Mouse (Mus musculus): ENCODE results near the gene Msn. TPM values are rescaled to one million over a fixed set of nuclear protein-coding genes. Genes with fewer than 3 reads are reported as not detected.

Msn gene
- total RNA-seq (2021), result 10 to 100 TPM; 18.6 to 20.2 TPM
- long read RNA-seq, experiment 1, transcript Msn-201 (13 exons, 3,842 nt), result major isoform, 44 of 53 reads
- long read RNA-seq, experiment 1, partial matches to known transcripts, result 6 of 53 reads
- long read RNA-seq, experiment 1, other reads (novel, unspliced or antisense), result 2 of 53 reads
- long read RNA-seq, experiment 2, transcript Msn-201 (13 exons, 3,842 nt), result major isoform, 15 of 17 reads
- long read RNA-seq, experiment 2, partial matches to known transcripts, result 1 of 17 reads
- long read RNA-seq, experiment 2, other reads (novel, unspliced or antisense), result 0 of 17 reads

DNA sequence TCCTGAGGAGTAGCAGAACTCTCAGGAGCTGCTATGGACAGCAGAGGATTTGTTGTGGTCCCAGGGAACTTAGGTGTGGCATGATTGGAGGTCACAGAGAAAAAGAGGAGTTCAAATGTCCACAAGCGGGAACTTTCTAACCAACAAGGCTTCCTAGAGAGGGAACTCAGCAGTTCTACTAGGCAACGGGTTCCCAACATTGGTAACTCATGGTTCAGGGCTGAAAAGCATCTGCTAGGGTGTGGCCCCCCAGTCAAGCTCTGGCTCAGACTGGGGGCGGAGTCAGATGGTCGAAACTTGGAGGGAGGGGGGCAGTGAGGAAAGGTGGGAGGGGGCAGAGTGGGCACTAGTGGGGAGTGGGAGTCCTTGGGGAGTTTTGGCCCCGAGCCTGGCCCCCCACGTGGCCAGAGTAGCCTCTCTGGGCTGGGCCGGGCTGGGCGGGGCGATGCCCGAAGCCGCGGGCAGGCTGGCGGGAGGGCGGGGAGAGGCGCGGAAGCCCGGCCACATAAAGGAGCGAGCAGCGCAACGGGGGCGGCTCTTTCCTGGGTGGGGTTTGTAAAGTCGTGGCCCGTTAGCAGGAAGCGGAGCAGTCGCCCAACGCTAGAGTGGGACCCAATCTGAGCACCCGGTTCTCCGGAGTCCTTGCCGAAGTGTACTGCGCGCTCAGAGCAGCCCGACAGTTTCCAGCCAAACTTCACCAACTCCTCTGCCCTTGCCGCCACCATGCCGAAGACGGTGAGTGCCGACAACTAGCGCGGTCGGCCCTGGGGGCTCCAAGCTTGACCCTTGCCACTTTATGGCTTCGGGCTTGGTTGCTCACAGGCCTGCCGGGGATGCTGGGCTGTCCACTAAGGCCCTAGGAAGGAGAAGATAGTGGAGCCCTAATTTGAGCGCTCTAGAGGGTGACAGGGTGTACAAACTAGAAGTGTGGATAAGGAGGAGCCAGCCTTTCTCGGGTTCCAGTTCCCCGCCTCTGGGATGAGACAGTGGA is at the start of gene Msn:
Msn (plus strand) TSS at position 534 of the 991 bp plus-strand sequence.
- DNase-seq (ENCODE audit: low spot score in 2 of 2), result peak in 1 of 2 experiments; percentile 6

DNA sequence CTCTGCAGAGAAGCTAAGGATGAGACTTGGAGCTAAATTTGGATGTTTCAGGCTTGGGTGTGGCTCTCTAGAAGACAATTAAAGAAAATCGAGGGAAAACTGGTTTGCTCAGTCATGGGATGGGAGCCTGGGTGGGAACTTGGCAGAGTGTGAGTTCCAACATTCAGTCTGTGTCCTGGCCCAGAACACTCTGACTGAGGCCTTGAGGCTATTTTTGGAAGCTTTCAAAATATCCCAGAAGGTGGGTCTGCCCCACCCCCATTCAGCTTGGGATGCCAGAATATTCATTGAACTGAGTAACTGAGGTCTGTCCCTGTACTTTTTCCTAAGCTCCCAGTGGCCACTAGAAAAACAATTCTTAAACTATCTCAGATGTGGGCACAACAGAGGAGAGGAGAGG is 43.0 kb upstream of the Msn start:
- DNase-seq (ENCODE audit: low spot score in 2 of 2), result no peak

DNA sequence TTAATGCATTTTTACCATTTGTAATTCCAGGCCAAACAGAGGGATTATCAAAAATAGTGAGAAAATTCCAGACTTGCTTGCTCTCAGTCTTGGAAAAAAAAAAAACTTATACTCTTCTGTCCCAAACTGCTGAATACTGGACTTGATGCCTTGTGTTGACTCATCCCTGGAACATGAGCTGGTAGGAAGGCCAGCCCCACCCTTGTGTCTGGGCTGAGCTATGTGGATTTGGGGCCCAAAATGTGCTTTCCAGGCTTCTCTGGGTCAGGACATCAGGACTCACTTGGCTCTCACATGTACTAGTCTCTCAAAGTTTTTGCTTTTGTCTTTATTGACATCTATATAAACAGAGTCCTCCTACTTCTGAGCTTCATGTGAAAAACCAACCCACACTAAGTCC is 18.1 kb upstream of the Msn start:
- no peak for DNase-seq (ENCODE audit: low spot score in 2 of 2)

DNA sequence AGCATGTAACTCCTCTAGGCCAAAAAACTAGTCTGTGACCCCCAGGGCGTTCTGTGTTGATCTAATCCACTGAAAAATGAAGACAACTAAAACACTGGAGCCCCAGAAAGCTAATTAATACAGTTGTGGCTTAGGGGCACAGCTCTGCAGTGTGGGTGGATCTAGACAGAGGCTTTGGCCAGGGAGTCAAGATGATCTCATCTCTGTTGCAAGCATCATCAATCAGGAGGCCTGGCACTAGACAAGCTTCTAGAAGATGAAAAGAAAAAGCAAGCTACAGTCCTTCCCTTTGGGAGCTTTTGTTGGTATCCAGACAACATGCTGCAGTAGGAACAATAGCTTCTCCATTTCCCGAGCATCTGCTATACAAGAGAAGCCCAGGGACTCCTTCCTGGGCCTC is 9.6 kb upstream of the Msn start:
- DNase-seq (ENCODE audit: low spot score in 2 of 2), result no peak

DNA sequence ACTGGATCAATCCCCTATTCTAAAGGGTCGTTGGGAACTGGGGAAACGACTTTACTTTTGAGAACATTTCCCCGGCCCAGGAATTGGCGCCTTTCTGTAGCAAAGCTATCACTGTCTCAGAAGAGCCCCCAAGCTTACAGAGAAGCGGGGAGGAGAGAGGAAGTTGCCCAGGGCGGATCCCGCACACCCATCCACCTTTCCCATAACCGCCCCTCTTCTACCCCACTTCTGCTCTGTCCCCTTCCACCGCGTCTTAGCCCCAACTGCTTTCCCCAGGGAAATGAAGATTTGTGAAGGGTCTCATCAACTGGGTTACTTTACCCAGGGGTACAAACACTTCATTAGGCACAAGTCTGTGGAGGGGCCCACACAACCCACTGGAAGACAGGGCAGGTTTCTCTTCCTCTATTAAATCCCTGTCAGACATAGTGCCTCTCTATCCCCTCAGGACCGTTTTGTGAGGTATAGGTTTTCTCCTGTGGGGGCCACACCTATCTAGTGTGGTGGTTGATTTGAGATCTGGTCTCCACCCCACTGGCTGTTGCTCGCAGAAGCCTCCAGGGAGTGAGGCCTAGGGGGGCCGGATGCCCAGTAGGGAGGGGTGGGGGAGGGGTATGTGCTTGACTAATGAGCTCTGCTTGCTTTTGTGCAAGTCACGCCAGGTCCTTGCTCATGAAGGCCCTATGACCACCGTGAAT is 820 bp downstream of the Msn start:
- no peak for DNase-seq (ENCODE audit: low spot score in 2 of 2)

DNA sequence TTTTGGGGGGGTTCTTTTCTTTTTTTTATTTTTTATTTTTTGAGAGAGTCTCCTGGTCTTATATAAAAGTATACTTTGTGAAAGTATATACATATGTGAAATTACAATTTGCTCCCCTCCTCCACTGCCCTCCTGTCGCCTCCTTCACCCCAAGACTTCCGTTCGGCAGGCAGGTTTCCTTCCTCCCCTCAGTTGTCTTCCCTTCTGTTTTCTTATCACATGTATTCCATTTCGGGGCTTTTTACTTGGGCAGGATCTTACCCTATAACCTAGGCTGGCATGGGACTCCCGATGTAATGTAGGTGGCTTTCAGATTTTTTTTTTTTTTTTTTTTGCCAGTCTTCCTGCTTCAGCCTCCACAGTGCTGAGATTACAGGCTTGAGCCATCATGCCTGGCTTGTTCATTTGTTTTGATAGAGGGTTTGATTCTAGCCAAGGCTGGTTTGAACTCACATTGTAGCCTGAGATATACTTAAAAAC is 1.7 kb downstream of the Msn start:
- no peak for DNase-seq (ENCODE audit: low spot score in 2 of 2)

DNA sequence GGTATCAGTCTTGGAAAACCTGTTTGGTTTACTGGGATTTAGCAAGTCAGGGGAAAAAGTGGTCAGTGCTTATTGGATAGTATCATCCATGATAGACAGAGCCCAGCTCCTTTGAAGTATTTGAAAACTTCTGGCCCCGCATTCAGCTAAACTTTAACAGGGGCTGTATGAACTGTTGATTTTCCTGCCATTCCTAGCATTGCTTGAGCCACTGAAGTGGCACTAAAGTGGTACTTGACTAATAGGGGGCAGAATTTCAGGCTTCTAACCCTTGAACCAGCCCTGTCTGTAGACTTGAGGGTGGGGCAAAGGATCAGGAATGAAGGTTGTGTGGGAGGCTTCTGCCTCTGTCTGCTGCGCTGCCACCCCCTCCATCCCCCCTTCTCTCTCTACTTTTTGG is 3.2 kb downstream of the Msn start:
- no peak for DNase-seq (ENCODE audit: low spot score in 2 of 2)

DNA sequence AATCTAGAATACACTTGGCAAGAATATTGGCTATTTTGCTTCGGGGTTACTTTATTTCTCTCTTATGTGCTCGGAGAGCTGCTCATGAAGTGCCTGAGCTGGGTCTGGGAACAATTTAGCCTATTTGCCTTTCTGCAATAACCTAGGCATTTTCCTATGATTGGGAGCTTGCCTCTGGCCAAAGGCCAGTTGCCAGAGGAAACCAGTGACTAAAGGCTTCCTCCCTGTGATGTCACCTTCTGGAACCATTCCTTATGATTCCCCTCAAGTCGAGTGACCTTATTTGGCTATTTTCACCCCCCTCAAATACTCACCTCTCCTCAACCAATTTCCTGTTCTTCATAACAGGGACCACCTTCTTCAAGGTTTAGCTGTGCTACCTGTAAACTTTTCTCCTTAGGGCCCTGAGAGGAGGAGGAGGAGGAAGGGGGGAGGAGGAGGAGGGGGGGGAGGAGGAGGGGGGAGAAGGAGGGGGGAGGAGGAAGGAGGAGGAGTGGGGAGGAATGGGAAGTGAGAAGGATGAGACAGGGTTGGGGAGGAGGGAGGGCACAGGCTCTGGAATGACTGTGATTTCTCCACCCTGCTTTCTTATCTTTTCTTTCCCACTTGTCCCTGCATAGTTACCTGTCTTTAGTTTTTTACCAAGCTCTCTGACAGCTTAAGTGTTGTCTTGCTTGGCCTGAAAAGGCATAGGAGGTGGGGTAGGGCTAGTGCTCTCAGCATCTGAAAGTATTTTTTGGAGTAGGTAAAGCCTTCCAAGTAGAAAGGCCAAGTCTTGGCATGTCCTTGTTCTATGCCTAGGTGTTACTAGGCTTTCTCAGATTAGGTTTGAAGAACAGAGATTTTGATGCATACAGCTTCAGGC is 11.8 kb downstream of the Msn start:
- DNase-seq (ENCODE audit: low spot score in 2 of 2), result no peak

DNA sequence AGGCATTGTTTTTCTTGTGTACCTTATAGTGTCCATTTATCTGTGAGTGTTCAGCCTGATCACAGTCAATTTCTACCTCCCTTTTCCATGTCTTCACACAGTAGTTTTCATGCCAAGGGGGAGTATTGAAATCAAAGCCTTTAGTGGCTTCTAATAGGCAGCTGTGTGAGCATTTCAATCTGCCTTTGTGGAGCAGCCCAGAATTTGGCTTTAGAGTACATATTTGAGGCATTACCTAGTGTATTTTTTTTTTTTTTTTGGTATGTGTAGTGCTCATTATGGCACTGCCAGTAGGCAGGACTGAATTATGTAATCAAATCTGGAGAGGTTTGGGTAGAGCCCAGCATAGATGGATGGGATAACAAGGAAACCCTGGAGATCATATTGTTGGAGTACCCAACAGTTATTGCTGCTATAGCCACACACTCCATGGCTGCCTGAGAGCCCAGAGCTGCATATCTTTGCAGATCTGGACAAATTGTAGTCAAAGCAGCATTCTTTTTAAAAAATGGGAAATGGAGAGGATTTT is 17.3 kb downstream of the Msn start:
- no peak for DNase-seq (ENCODE audit: low spot score in 2 of 2)

DNA sequence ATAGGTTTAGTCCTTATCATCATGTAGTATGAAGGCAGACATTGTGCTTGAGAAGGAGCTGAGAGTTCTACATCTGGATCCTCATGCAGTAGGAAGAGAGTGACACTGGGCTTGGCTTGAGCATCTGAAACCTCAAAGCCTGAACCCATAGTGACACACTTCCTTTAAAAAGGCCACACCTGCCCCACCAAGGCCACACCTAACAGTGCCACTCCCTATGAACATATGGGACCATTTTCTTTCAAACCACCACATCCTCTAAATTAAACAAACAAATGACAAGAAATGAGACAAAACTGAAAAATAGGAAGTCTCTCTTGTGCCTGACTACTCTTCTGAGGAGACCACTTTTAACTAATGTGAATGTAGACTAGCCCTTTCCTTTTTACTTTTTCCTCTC is 19.7 kb downstream of the Msn start:
- no peak for DNase-seq (ENCODE audit: low spot score in 2 of 2)

DNA sequence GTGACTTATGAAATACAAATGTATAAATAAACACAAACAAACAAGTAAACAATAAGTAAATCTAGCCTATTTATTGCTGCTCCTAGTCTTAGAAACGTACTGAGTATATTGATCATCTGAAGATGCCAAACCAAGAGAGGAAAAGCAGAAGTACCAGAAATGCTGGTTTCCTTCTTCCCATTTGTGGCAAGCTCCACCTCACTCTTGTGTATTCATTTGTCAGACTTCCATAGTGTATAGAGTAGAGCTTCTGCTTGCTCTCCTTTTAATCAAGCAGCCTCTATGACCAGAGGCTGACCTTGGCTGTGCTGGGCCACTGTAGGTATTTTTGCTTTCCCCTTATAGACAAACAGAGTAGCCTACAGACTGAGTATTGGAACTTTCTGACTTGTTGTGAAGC is 21.5 kb downstream of the Msn start:
- no peak for DNase-seq (ENCODE audit: low spot score in 2 of 2)

DNA sequence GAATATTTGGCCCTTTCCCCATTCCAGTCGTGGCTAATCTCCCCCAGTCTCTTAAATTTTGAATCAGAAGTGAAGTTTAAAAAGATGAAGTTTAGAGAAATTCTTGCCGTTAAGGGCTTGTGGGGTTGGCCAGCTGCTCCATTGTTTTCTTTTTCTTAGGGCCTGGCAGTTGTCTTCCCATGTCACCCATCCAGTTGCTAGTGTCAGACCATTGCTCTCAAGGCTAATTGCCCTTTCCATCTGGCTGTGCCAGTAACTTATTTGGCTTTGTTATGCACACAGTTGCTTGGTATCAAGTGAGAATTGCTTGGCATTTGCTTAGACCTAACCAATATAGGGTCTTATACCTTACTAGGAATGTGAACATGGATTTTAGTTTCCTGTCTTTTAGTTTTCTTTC is 24.2 kb downstream of the Msn start:
- DNase-seq (ENCODE audit: low spot score in 2 of 2), result no peak

DNA sequence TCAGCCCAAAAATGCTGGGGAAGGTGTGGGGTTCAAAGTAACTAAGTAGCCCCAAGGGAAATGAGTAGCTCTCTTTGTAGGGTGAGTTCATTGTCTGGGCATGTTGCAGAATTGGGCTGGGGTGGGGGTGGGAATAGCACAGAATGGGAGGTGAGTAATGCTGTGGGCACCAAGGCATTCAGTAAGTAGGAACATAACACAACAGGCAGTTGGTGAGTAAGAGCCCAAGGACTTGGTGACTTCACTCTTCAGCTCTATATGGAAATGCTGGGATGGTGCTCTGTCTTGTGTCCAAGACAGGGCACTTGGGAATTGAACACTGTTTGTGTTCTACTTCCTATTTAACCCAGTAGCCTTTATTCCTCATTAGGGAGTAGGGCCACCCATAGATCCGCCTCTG is 26.1 kb downstream of the Msn start:
- no peak for DNase-seq (ENCODE audit: low spot score in 2 of 2)

DNA sequence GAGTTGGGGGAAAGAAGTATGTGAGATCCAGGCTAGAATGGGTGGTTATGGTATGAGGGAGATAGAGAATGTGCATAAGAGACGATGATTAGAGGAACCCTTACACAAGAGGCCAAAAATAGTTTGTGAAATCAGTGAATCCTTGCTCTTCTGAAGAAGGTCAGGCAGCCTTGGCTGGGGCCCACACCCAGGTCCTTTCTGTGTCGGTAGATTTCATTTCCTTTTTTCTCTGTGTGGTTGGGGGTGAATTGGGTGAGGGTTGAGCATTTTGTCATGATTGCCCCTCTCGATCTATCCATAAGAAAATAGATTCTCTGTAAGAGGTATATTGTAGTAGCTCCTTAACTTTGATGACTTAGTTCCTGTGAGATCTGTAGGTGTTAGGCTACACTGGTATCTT is 31.0 kb downstream of the Msn start:
- DNase-seq (ENCODE audit: low spot score in 2 of 2), result no peak

DNA sequence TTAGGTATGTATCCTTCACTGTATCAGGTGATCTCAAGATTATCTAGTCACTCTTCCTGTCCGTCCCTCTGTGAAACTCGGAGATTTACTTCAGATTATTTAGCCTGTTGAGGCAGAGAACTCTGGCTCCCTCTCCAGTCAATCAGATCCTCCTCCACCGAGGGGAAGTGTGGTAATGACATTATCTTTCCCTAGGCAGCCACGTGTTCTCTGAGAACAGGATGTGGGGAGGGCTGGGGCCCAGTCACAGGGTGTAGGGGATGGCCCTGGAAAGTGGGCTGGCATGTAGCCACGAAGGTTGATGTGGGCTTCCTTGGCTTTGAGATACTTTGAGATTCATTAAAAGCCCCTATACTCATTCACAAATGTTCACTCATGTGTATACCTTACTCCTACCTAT is 34.3 kb downstream of the Msn start:
- DNase-seq (ENCODE audit: low spot score in 2 of 2), result no peak

DNA sequence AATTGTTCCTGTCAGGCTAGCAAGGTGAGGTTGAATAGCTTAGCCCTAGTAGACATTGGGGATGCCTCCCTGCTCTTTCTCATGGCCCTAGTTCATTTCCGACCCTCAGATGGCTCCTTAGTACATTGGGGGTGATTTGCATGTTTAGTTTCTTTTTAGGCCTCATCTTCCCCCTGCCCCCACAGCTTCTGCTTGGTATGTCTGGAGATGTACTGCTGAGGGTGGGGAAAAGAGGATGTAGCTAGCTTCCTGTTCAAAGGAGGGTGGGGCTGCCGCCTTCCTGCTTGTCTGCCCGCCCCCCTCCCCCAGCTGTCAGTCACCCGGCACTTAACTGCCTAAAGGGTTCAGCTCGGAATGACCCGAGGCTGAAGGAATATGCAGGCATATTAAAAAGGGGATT is 34.8 kb downstream of the Msn start:
- no peak for DNase-seq (ENCODE audit: low spot score in 2 of 2)

DNA sequence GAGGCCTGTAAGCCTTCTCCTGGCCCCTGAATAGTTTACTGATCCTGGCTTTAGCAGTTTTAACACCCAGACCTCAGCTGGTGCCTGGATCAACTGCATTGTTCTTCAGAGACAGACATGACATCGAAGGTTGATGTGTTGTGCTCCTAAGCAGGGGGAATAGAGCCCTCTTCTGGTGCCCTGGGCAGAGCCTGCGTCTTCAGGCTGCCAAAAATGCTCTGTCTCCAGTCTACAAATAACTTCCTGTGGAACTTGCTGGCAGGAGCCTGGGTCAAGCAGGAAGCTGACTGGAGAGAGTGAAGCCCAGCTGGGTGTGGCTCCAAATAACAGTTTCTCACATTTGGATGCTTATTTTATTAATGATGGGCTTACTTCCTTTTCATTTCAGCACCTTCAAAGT is 37.4 kb downstream of the Msn start:
- no peak for DNase-seq (ENCODE audit: low spot score in 2 of 2)

DNA sequence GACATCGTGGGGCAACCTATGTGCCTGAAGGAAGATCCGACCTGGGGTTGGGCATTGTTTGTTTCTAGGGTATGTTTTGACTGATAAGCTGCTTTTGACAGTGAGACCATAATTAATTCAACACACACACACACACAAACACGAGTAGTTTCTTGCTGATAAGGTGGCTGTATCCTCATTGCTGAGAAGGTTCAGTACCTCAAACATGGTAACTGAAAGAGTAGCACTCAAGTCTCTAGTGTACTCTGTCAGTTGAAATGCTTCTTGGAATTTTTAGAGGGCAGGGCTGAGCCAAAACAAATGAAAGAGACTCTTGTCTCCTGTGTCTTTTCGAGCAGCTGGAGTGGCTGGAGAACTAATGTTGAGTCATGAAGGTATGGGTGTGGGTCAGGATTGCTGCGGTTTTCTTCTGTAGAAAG is 38.4 kb downstream of the Msn start:
- no peak for DNase-seq (ENCODE audit: low spot score in 2 of 2)

DNA sequence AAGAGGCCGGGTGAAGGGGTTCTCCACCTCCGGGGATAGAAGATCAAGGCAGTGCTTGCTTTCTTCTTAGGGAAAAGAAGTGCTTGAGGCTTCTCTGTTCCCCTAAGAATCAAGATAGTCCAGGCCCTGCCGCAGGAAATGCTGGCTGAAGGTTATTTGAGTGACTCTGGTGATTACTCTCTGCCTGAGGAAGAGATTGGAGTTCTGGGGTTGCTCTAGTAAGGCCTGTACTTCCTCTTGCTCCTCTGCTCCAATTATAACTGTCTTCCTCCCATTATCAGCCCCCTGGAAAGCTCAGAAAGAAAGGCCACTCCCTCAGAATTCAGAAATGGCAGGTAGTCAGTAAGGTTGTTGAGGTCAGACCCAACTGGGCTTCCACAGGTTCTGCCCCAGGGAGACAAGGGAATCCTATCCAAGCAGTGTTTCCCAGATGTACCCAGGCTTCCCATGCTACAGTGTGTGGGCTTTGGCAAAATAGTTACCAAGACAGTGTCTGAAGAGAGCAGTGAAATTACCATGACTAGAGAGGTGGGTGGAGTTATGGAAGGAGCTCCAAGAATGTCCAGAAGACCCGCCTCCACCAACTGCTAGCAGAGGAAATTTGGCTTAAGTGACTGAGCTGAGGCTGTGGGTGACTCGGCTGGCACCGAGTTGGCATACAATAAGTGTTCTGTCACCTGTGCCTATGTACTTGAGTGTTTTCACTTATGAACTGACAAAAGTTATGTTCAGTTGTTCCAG is 39.2 kb downstream of the Msn start:
- DNase-seq (ENCODE audit: low spot score in 2 of 2), result peak; percentile 14 to 24

DNA sequence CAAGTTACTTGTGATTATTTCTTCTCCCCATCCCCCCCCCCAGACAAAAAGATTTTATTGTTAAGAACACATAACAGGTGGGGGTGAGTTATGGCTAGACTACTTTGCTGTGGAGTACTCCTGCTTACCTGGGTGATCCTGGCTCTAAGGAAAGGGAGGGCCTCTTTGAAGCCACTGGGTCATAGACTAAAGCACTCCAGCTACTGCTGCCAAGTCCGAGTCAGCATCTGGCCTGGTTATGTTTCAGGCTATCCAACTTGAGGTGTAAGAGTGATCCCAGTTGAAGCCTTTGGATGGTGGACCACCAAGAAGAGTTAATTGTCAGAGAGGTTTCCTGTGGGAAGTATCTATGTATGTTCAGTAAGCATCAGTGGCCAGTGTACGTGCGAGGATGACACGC is 39.7 kb downstream of the Msn start:
- DNase-seq (ENCODE audit: low spot score in 2 of 2), result no peak
